Mouse (Mus musculus): Measurements from ENCODE around the gene Gm47429.

- TF ChIP-seq CTCF (IDR thresholded peaks at IDR 0.05; ENCODE audit: control insufficient read depth, insufficient read depth, insufficient replicate concordance, low read depth, low read length) (no peak), POLR2A (IDR thresholded peaks at IDR 0.05; ENCODE audit: control insufficient read depth, low read depth, low read length) (no peak)
These were observed 19.2 kb downstream of the Gm47429 start for GRCm38 (mm10) chr13:50424517-50424916.
